Mouse (Mus musculus) neural tube, embryonic 14.5 days (tissue): ENCODE measurements at regions not wholly inside any gene's neighbourhood (a gene's known extent, or its start where the extent isn't known, plus 50 kb on each side); places are given as distances from the start of the nearest gene placed in this dataset.

Source experiments
- ATAC-seq: fragments of 200-750 bp; cut with Nextera tagmentation; 2 replicates; pipeline ENCODE4 v1.8.0; 2017; ENCODE audit warnings: low read depth, mild to moderate bottlenecking, moderate TSS enrichment, moderate library complexity
- H3K27ac ChIP-seq: fragments of 300-500 bp; sonication (generic); 2 replicates; pipeline ENCODE4 v1.5.1; 2014; ENCODE audit warnings: low read depth, mild to moderate bottlenecking, control low read depth, low read length, moderate library complexity, mixed read lengths
- H3K27me3 ChIP-seq: fragments of 300-500 bp; sonication (generic); 2 replicates; pipeline ENCODE4 v1.6.1; 2014; ENCODE audit warnings: low read length; ENCODE audit not compliant: control insufficient read depth, insufficient read depth
- H3K36me3 ChIP-seq: fragments of 300-500 bp; sonication (generic); 2 replicates; pipeline ENCODE4 v1.6.1; 2014; ENCODE audit warnings: low read length, mixed read lengths; ENCODE audit not compliant: control insufficient read depth, insufficient read depth
- H3K4me1 ChIP-seq: fragments of 300-500 bp; sonication (generic); 2 replicates; pipeline ENCODE4 v1.6.1; 2014; ENCODE audit warnings: low read length; ENCODE audit not compliant: control insufficient read depth, insufficient read depth
- H3K4me2 ChIP-seq: fragments of 300-500 bp; sonication (generic); 2 replicates; pipeline ENCODE4 v1.6.1; 2014; ENCODE audit warnings: mild to moderate bottlenecking, low read depth, low read length, control low read depth
- H3K4me3 ChIP-seq: fragments of 300-500 bp; sonication (generic); 2 replicates; pipeline ENCODE4 v1.5.1; 2014; ENCODE audit warnings: low read depth, low read length, control low read depth, mixed read lengths
- H3K9ac ChIP-seq: fragments of 300-500 bp; sonication (generic); replicated peaks from 2 replicates; pipeline ENCODE4 v1.6.1; 2014; ENCODE audit warnings: low read depth, mild to moderate bottlenecking, control low read depth, low read length, mixed read lengths
- H3K9me3 ChIP-seq: fragments of 300-500 bp; sonication (generic); 2 replicates; pipeline ENCODE4 v1.6.1; 2016; ENCODE audit warnings: low read length; ENCODE audit not compliant: control insufficient read depth
- WGBS: fragments of 180-500 bp; shearing (Covaris S2); extraction: QIAGEN DNeasy Blood & Tissue Kit; methylation state at CpG from one replicate; pipeline ENCODE4 v1.1.7; 2014; 5-methylcytosine and 5-hydroxymethylcytosine counted together

DNA sequence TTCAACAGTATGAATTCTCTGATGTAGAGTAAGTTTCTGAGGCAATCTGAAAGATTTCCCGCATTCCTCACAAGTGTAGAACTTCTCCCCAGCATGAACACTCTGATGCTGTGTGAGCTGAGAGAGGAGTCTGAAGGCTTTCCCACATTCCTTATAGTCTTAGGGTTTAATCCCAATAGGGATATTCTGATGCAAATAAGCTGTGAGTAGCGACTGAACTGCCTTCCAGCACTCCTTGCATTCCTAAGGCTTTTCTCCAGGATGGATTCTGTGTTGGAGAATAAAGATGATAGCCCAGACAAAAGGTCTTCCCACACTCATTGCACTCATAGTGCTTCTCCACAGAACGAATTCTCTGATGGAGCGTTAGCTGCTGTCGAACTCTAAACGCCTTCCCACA is 152.6 kb upstream of the Api5 start:
- no peaks in the 10 kb centered on the region for H3K4me1 ChIP-seq
- H3K4me2 ChIP-seq: no peak overlapping the region
- H3K27ac ChIP-seq: no peak overlapping the region
- H3K27me3 ChIP-seq: no peaks in the 10 kb centered on the region
- no peak for ATAC-seq
- no peak overlapping the region for H3K9ac ChIP-seq
- 73% methylated on average over 6 of the region's 6 CpGs for WGBS
- H3K9me3 ChIP-seq: no peaks in the 10 kb centered on the region
- no peak overlapping the region for H3K4me3 ChIP-seq
- no peaks in the 10 kb centered on the region for H3K36me3 ChIP-seq

DNA sequence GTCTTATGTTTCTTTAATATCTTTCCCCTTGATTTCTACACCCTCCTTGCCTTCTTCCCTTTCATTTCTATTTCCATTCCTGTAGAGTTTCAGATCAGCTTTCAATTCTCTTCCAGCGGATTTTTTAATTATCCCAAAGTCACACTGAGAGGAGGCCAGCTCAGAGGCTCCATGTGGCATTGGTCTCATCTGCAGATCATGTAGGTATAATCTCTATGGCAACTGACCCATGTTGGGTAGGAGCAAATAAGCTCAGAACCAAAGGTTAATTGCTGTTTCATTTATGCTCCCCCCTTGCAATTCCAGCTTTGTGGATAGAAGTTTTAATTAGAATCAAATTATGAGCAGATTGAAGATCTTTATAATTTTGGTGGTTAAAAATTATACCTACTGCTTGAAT is 149.3 kb upstream of the Api5 start:
- WGBS: 86% methylated on average over 1 of the region's 1 CpGs
- Histone ChIP-seq H3K4me1 (no peaks in the 10 kb centered on the region), H3K27me3 (no peaks in the 10 kb centered on the region), H3K36me3 (no peaks in the 10 kb centered on the region), H3K9me3 (no peaks in the 10 kb centered on the region), H3K4me3 (no peak overlapping the region), H3K4me2 (no peak overlapping the region), H3K27ac (no peak overlapping the region), H3K9ac (no peak overlapping the region)
- ATAC-seq: no peak

DNA sequence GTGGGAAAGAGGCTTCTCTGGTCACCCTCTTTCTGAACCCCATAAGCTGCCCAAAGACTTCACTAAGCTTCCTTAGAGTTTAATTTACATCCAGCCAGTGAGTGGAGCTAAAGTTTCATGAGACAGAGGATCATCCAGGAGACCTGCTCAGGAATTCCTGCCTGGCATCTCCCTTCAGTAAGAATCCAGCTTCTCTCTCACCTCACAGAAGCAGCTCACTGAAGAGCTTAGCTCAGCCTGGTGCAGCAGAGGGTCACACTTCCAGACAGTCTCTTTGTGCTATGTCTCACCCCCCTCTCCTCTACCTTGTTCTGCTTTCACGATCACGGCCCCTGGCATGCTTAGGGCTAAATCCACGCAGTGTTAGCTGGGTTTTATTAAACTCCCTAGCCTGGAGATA is 133.7 kb upstream of the Api5 start:
- no peak overlapping the region for H3K4me3 ChIP-seq
- H3K4me1 ChIP-seq: no peaks in the 10 kb centered on the region
- H3K36me3 ChIP-seq: no peaks in the 10 kb centered on the region
- peak; percentile 46; the same call in 1 of the 2 replicates for ATAC-seq
- WGBS: 76% methylated on average over 3 of the region's 3 CpGs
- H3K27ac ChIP-seq: no peak overlapping the region
- H3K4me2 ChIP-seq: no peak overlapping the region
- no peaks in the 10 kb centered on the region for H3K9me3 ChIP-seq
- no peaks in the 10 kb centered on the region for H3K27me3 ChIP-seq
- H3K9ac ChIP-seq: no peak overlapping the region

DNA sequence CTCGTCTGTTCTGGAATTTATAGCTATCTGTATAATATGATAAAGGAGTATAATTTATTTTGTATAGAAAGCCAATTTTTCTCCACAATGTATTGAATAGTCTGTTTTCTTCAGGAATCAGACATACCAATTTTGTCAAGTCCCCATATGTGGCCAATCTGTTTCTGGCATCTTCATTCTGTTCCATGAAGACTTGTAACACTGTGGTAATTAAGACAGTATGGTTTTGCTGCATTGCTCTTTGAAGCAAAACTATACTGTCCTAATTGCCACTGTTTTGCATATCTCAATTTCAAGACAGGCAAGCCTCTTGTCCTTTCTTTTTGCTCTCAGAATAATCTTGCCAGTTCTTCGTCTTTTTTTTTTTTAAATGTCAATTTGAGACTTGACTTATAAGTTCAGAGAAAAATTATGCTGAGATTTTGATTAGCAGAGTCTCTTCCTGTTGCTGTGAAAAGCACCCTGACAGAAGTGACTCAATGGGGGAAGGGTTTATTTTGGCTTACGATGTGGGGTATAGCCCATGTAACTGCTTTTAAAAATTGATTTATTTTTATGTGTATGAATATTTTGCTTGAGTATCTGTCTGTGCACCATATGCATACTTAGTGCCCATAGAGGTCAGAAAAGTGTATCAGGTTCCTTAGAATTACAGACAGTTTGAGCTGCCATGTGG is 103.4 kb upstream of the Api5 start:
- no peaks in the 10 kb centered on the region for H3K9me3 ChIP-seq
- 79% methylated on average over 3 of the region's 3 CpGs for WGBS
- H3K36me3 ChIP-seq: no peaks in the 10 kb centered on the region
- H3K4me1 ChIP-seq: no peaks in the 10 kb centered on the region
- H3K27ac ChIP-seq: no peak overlapping the region
- ATAC-seq: no peak
- H3K4me2 ChIP-seq: no peak overlapping the region
- H3K4me3 ChIP-seq: no peak overlapping the region
- no peak overlapping the region for H3K9ac ChIP-seq
- H3K27me3 ChIP-seq: no peaks in the 10 kb centered on the region

DNA sequence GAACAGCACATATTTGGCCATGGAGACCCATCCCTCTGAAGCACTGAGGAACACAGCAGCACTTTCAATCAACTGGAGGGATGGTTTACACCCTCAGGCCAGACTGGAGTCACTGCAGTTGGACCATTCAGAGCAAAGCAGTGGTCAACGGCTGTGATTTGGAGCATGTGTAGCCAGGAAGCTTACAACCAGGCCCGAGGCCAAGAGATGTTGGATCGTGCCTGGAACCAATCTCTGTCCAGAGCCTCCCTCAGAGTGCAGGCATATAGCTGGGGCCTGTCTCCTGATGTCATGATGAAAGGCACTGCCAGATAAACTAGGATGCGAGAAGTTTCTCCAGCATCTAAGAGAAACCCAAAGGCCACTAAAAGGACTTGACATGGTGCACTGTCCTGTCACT is 98.7 kb upstream of the Api5 start:
- no peaks in the 10 kb centered on the region for H3K4me1 ChIP-seq
- WGBS: 85% methylated on average over 4 of the region's 4 CpGs
- H3K36me3 ChIP-seq: no peaks in the 10 kb centered on the region
- H3K27me3 ChIP-seq: no peaks in the 10 kb centered on the region
- no peak overlapping the region for H3K27ac ChIP-seq
- H3K4me2 ChIP-seq: no peak overlapping the region
- no peak overlapping the region for H3K4me3 ChIP-seq
- no peak overlapping the region for H3K9ac ChIP-seq
- no peak for ATAC-seq
- H3K9me3 ChIP-seq: no peaks in the 10 kb centered on the region

DNA sequence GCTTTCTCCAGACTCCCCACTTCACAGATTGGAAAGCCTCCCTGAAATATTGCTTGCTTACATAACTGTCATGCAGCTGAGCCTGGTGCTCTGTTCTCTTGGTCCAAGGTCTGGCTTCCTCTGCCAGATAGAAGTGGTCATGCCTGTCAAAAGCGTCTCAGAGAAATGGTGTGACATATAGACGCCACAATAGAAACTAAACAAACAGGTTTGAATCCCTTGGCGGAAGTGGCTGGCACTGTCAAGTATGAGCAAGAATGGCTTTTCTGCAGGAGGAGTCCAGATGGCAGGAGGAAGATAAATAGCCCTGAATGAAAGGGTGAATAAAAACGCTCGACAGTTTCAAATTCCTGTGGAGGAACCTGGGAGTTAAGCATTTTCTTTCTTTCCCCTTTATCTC is 93.2 kb upstream of the Api5 start:
- Histone ChIP-seq H3K9me3 (no peaks in the 10 kb centered on the region), H3K4me2 (no peak overlapping the region), H3K27ac (no peak overlapping the region), H3K9ac (no peak overlapping the region), H3K27me3 (no peaks in the 10 kb centered on the region), H3K36me3 (no peaks in the 10 kb centered on the region), H3K4me1 (no peaks in the 10 kb centered on the region), H3K4me3 (no peak overlapping the region)
- 17% methylated on average over 5 of the region's 5 CpGs for WGBS
- peak; percentile 58; the same call in 1 of the 2 replicates for ATAC-seq

DNA sequence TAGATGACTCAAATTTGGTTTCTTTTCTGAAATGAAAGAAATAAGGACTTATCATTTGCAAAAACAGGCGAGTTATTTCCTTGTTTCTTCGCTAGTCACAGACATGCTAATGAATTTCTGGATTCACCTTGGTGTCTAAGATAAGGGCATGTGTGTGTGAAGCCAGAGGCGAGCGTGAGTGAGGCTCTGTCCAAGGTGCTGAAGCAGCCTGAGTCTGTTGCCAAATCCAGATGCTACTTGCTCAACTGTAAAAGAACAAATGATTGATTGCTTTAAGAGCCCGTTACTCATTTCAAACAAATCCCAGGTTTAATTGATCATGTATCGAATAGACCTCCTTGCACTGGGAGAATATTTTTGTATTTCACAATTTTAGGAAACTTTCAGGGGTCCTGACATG is 86.6 kb upstream of the Api5 start:
- Histone ChIP-seq H3K4me2 (no peak overlapping the region), H3K27ac (no peak overlapping the region), H3K27me3 (no peaks in the 10 kb centered on the region), H3K4me1 (no peaks in the 10 kb centered on the region), H3K4me3 (no peak overlapping the region), H3K36me3 (no peaks in the 10 kb centered on the region), H3K9ac (no peak overlapping the region), H3K9me3 (no peaks in the 10 kb centered on the region)
- WGBS: 33% methylated on average over 6 of the region's 6 CpGs
- ATAC-seq: no peak

DNA sequence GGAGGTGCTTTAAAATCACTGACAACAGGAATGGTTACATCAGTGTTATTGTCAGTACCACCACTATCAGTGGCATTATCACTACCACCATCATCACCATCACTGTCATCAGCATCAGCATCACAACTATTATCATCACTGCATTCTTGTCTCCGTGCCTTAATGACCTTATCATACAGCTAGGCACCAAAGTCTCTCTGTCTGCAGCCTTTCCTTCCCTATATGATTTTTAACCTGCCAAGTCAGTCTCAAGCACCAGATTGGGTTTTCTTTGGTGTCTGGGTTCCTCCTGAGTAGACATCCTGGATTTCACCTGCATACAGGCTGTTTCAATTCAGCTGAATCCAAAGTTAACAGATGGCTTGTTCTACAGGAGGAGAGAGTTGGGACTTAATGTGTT is 78.9 kb upstream of the Api5 start:
- Histone ChIP-seq H3K36me3 (no peaks in the 10 kb centered on the region), H3K4me2 (no peak overlapping the region), H3K9ac (no peak overlapping the region), H3K27me3 (no peaks in the 10 kb centered on the region), H3K4me1 (no peaks in the 10 kb centered on the region), H3K27ac (no peak overlapping the region), H3K9me3 (no peaks in the 10 kb centered on the region), H3K4me3 (no peak overlapping the region)
- no peak for ATAC-seq
- WGBS: 82% methylated on average over 1 of the region's 1 CpGs

DNA sequence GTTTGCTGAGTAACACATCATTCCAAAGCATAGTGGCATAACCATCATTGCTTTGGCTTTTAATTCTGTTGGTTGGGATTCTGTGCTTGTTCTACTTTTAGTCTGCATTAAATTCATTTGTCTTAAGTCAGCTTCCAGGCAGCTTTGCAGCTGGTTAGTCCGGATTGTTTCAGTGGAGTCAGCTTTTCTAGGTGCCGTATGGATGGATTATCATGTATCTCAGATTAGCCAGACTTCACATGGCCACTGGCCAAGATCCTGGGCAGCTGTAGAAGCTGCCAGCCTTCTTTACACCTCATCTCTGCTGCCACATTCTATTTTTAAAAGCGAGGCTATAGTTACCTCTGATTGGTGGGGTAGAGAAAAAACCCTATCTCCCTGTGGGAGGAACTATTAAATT is 74.1 kb upstream of the Api5 start:
- WGBS: 66% methylated on average over 3 of the region's 3 CpGs
- H3K4me1 ChIP-seq: no peaks in the 10 kb centered on the region

More for the DNA sequence above, 74.1 kb upstream of the Api5 start:
- Histone ChIP-seq H3K27me3 (no peaks in the 10 kb centered on the region), H3K36me3 (no peaks in the 10 kb centered on the region), H3K4me3 (no peak overlapping the region), H3K4me2 (no peak overlapping the region), H3K27ac (no peak overlapping the region), H3K9ac (no peak overlapping the region), H3K9me3 (no peaks in the 10 kb centered on the region)
- ATAC-seq: no peak
